Mouse (Mus musculus) liver, adult 2 months (tissue): ENCODE measurements around the gene Fbxl2. TPM values are rescaled to one million over a fixed set of nuclear protein-coding genes. Genes with fewer than 3 reads are reported as not detected.

ENCODE experiments used
- DNase-seq: peaks from one replicate; pipeline ENCODE4 v3.0.0-alpha.2; 2011; ENCODE audit warnings: low read depth, low spot score; ENCODE audit errors: extremely low read depth
- H3K27ac ChIP-seq: fragments of 200-500 bp; replicated peaks from 2 replicates; pipeline ENCODE4 v1.5.1; 2012; ENCODE audit warnings: low read depth, mild to moderate bottlenecking, control low read depth, inconsistent platforms, low read length; ENCODE audit not compliant: insufficient read depth
- H3K27me3 ChIP-seq: fragments of 200-500 bp; 2 replicates; pipeline ENCODE4 v1.6.1; 2012; ENCODE audit warnings: mild to moderate bottlenecking, moderate library complexity, low read length, inconsistent platforms; ENCODE audit not compliant: control insufficient read depth, insufficient read depth
- H3K36me3 ChIP-seq: fragments of 200-500 bp; 2 replicates; pipeline ENCODE4 v1.6.1; 2012; ENCODE audit warnings: low read length, inconsistent platforms; ENCODE audit not compliant: control insufficient read depth, insufficient read depth
- H3K4me1 ChIP-seq: fragments of 200-500 bp; 2 replicates; pipeline ENCODE4 v1.6.1; 2011; ENCODE audit warnings: low read length; ENCODE audit not compliant: control insufficient read depth, insufficient read depth
- H3K4me3 ChIP-seq: fragments of 200-500 bp; 2 replicates; pipeline ENCODE4 v1.5.1; 2011; ENCODE audit warnings: low read depth, mild to moderate bottlenecking, control low read depth, low read length, moderate library complexity; ENCODE audit not compliant: insufficient read depth
- H3K79me2 ChIP-seq: fragments of 200-500 bp; 2 replicates; pipeline ENCODE4 v1.6.1; 2012; ENCODE audit warnings: inconsistent platforms, mild to moderate bottlenecking, low read length, moderate library complexity; ENCODE audit not compliant: control insufficient read depth, insufficient read depth
- H3K9ac ChIP-seq: fragments of 200-500 bp; 2 replicates; pipeline ENCODE4 v1.6.1; 2012; ENCODE audit warnings: low read depth, mild to moderate bottlenecking, control low read depth, inconsistent platforms, low read length
- CTCF ChIP-seq: fragments of 200-500 bp; IDR thresholded peaks from 2 replicates; pipeline ENCODE4 v1.5.1; 2011; ENCODE audit warnings: low read depth, low read length, control low read depth
- POLR2A ChIP-seq: fragments of 200-500 bp; IDR thresholded peaks from 2 replicates; pipeline ENCODE4 v1.6.1; 2011; ENCODE audit warnings: low read length, control low read depth; ENCODE audit not compliant: insufficient read depth; ENCODE audit errors: extremely low read depth
- WGBS: fragments of 180-500 bp; shearing (Covaris S2); methylation state at CpG from one replicate; pipeline ENCODE4 v1.1.7; 2018; 5-methylcytosine and 5-hydroxymethylcytosine counted together
- polyA plus RNA-seq: library from polyadenylated mRNA; depleted of rRNA; stranded (reverse); fragments of >200 nt; gene quantifications from 2 replicates; pipeline ENCODE4 v1.2.3, GENCODE M21; 2012
- total RNA-seq: library from RNA; depleted of rRNA; stranded (reverse); fragments of >200 nt; gene quantifications from 2 replicates; pipeline ENCODE4 v1.2.3, GENCODE M21; 2014

The Fbxl2 gene
- total and polyA plus RNA-seq, 2 experiments = 0.34 TPM; not detected in 1

DNA sequence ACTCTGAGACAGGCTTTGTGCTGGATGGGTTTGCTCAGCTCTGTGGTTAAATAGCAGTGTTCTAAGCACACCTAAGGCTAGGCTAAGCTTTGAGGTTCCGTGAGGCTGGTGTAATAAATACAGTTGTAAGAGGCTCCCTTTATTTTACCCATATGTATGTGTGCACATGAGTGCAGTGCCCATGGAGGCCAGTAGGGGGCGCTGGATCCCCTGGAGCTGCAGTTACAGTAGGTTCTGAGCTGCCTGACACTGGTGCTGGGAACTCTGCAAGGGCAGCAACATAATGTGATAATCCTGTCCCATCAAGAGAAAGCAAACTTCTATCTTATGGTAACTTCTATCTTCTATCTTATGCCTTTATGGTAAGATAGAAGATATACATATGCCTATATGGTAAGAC, 47.7 kb downstream of the Fbxl2 start:
- 60% methylated on average over 2 of the region's 2 CpGs for WGBS
- H3K27me3 ChIP-seq = no peaks in the 10 kb centered on the region
- no peaks in the 10 kb centered on the region for H3K79me2 ChIP-seq
- no peak overlapping the region for H3K9ac ChIP-seq
- no peak overlapping the region for H3K4me3 ChIP-seq
- peak; percentile 51 for TF ChIP-seq CTCF
- TF ChIP-seq POLR2A = no peak
- H3K27ac ChIP-seq = no peak overlapping the region
- H3K36me3 ChIP-seq = no peaks in the 10 kb centered on the region
- H3K4me1 ChIP-seq = no peaks in the 10 kb centered on the region
- DNase-seq = no peak

DNA sequence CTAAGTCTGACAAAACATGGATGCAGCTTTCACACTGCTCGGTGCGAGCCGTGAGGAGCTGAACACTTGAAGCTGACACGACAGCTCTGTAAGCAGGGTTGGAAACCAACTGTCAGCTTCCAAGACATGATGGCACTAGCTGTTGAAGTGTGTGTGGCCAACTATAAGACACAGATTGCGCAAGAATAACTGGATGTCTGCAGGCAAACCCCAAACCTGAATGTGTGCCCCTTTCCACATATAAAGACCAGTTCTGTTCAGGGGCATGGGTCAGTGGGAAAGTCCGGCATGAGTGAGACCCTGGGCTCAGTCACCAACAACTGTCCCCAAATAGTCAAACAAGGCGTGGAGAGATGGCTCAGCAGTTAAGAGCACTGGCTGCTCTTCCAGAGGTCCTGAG, 53.2 kb downstream of the Fbxl2 start:
- Histone ChIP-seq H3K4me3 (no peak overlapping the region), H3K27me3 (no peaks in the 10 kb centered on the region), H3K9ac (no peak overlapping the region), H3K36me3 (no peaks in the 10 kb centered on the region), H3K27ac (no peak overlapping the region), H3K4me1 (peaks cover 2% of the 10 kb centered on the region), H3K79me2 (no peaks in the 10 kb centered on the region)
- 92% methylated on average over 7 of the region's 7 CpGs for WGBS
- DNase-seq = no peak
- TF ChIP-seq POLR2A (no peak), CTCF (no peak)

- TF ChIP-seq POLR2A (no peak), CTCF (peak; percentile 98)
- no peaks in the 10 kb centered on the region for H3K79me2 ChIP-seq
- no peak overlapping the region for H3K4me3 ChIP-seq
- H3K27me3 ChIP-seq = no peaks in the 10 kb centered on the region
- no peaks in the 10 kb centered on the region for H3K36me3 ChIP-seq
- H3K27ac ChIP-seq = no peak overlapping the region
- peaks cover 2% of the 10 kb centered on the region for H3K4me1 ChIP-seq
- DNase-seq = peak; percentile 74
- 19% methylated on average over 18 of the region's 18 CpGs for WGBS
- H3K9ac ChIP-seq = no peak overlapping the region
These were observed 55.3 kb downstream of the Fbxl2 start for GRCm38 (mm10) chr9:113990547-113991248.

DNA sequence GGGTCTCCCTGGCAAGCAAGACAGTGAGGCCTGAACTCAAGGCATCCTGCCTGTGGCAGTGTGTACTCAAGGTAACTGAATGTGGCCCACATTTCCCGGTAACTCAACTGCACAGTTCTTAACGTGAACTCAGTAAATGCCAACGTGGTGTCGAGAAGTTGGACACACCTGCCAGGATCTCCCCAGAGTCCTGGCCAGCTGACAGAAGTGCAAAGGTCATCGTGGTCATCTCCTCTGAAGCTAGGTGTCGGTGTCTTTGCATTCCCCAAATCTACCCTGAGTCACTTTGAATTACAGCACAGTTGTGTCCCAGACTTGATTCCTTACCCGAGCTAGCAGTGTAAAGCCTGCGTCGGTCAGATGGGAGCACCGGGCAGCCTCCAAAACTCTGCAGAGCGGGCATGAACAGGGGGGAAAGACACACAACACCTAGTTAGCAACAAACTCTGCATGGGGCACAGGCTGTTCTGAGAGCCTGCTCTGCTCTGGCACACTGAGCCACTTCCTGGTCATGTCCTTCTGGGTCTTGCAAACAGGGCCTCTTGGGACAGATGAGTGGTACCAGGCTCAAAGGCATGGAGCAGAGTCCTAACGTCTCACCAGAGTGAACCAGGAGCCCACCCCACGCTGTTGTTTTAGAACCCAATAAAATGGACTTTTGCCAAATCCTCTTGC, 60.9 kb downstream of the Fbxl2 start:
- Histone ChIP-seq H3K27me3 (no peaks in the 10 kb centered on the region), H3K27ac (no peak overlapping the region), H3K9ac (no peak overlapping the region), H3K36me3 (no peaks in the 10 kb centered on the region), H3K79me2 (no peaks in the 10 kb centered on the region), H3K4me1 (no peaks in the 10 kb centered on the region), H3K4me3 (no peak overlapping the region)
- WGBS = 64% methylated on average over 13 of the region's 13 CpGs
- TF ChIP-seq POLR2A (no peak), CTCF (no peak)
- DNase-seq = peak; percentile 30

GRCm38 (mm10) chr9:113982883-113983670, 62.9 kb downstream of the Fbxl2 start:
- H3K4me1 ChIP-seq = no peaks in the 10 kb centered on the region
- no peak overlapping the region for H3K4me3 ChIP-seq
- H3K27ac ChIP-seq = no peak overlapping the region
- DNase-seq = no peak
- H3K79me2 ChIP-seq = no peaks in the 10 kb centered on the region
- TF ChIP-seq CTCF (no peak), POLR2A (no peak)
- H3K27me3 ChIP-seq = no peaks in the 10 kb centered on the region
- WGBS = 79% methylated on average over 11 of the region's 11 CpGs
- H3K9ac ChIP-seq = no peak overlapping the region
- H3K36me3 ChIP-seq = no peaks in the 10 kb centered on the region; the same call in 1 of the 2 replicates
